Mouse (Mus musculus): ENCODE data around the gene Rbms3.

The Rbms3 gene

GRCm38 (mm10) chr9:117092177-117092555, 537.5 kb downstream of the Rbms3 start:
- DNase-seq, result no peak

- DNase-seq, result no peak
These were observed 538.2 kb downstream of the Rbms3 start for GRCm38 (mm10) chr9:117091253-117092176.

GRCm38 (mm10) chr9:117089409-117090147, 540.1 kb downstream of the Rbms3 start:
- no peak for DNase-seq

- DNase-seq, result no peak
These were observed 541.4 kb downstream of the Rbms3 start for GRCm38 (mm10) chr9:117088309-117088708.

GRCm38 (mm10) chr9:117085706-117086105, 544.0 kb downstream of the Rbms3 start:
- no peak for DNase-seq

- no peak for DNase-seq
These were observed 545.2 kb downstream of the Rbms3 start for GRCm38 (mm10) chr9:117084471-117084870.

- DNase-seq, result no peak
These were observed 550.2 kb downstream of the Rbms3 start for GRCm38 (mm10) chr9:117079471-117079870.

- no peak for DNase-seq
These were observed 552.2 kb downstream of the Rbms3 start for GRCm38 (mm10) chr9:117077548-117077947.

GRCm38 (mm10) chr9:117076785-117077184, 552.9 kb downstream of the Rbms3 start:
- DNase-seq, result no peak

- no peak for DNase-seq
These were observed 557.1 kb downstream of the Rbms3 start for GRCm38 (mm10) chr9:117072433-117073099.

GRCm38 (mm10) chr9:117070616-117071015, 559.1 kb downstream of the Rbms3 start:
- DNase-seq, result no peak

GRCm38 (mm10) chr9:117069232-117069631, 560.5 kb downstream of the Rbms3 start:
- DNase-seq, result no peak

GRCm38 (mm10) chr9:117067703-117068419, 561.9 kb downstream of the Rbms3 start:
- DNase-seq, result no peak

- DNase-seq, result no peak
These were observed 563.2 kb downstream of the Rbms3 start for GRCm38 (mm10) chr9:117066502-117066901.

GRCm38 (mm10) chr9:117065601-117066000, 564.1 kb downstream of the Rbms3 start:
- DNase-seq, result no peak

GRCm38 (mm10) chr9:117059586-117059985, 570.1 kb downstream of the Rbms3 start:
- DNase-seq, result no peak

GRCm38 (mm10) chr9:117059135-117059534, 570.6 kb downstream of the Rbms3 start:
- DNase-seq, result no peak

GRCm38 (mm10) chr9:117051935-117052334, 577.8 kb downstream of the Rbms3 start:
- DNase-seq, result no peak

GRCm38 (mm10) chr9:117048641-117049040, 581.1 kb downstream of the Rbms3 start:
- DNase-seq, result no peak

GRCm38 (mm10) chr9:117041993-117042366, 587.7 kb downstream of the Rbms3 start:
- DNase-seq, result no peak

GRCm38 (mm10) chr9:117041291-117041992, 588.3 kb downstream of the Rbms3 start:
- no peak for DNase-seq

- DNase-seq, result no peak
These were observed 589.7 kb downstream of the Rbms3 start for GRCm38 (mm10) chr9:117039941-117040453.
